Mouse (Mus musculus): ENCODE data around the gene Exoc4. TPM values are rescaled to one million over a fixed set of nuclear protein-coding genes. Genes with fewer than 3 reads are reported as not detected.

Exoc4 gene
- total RNA-seq, 1 experiment from 2014 or later, result 53.6 TPM

GRCm38 (mm10) chr6:33637192-33637591 lies 388.3 kb downstream of the Exoc4 start:
- DNase-seq, result no peak

GRCm38 (mm10) chr6:33681778-33682640 lies 433.1 kb downstream of the Exoc4 start:
- DNase-seq, result peak; percentile 23

GRCm38 (mm10) chr6:33683533-33683932 lies 434.6 kb downstream of the Exoc4 start:
- no peak for DNase-seq

GRCm38 (mm10) chr6:33685321-33685720 lies 436.4 kb downstream of the Exoc4 start:
- DNase-seq, result peak; percentile 15

- no peak for DNase-seq
Observed at GRCm38 (mm10) chr6:33690601-33691000, 441.7 kb downstream of the Exoc4 start.

GRCm38 (mm10) chr6:33696976-33697375 lies 448.1 kb downstream of the Exoc4 start:
- no peak for DNase-seq

GRCm38 (mm10) chr6:33708907-33709306 lies 460.0 kb downstream of the Exoc4 start:
- no peak for DNase-seq

GRCm38 (mm10) chr6:33709340-33709739 lies 460.5 kb downstream of the Exoc4 start:
- DNase-seq, result no peak

GRCm38 (mm10) chr6:33711742-33712141 lies 462.9 kb downstream of the Exoc4 start:
- DNase-seq, result no peak

GRCm38 (mm10) chr6:33712540-33713118 lies 463.7 kb downstream of the Exoc4 start:
- no peak for DNase-seq

GRCm38 (mm10) chr6:33716254-33716965 lies 467.5 kb downstream of the Exoc4 start:
- no peak for DNase-seq

- DNase-seq, result no peak
Observed at GRCm38 (mm10) chr6:33721166-33721565, 472.3 kb downstream of the Exoc4 start.

GRCm38 (mm10) chr6:33722811-33723210 lies 473.9 kb downstream of the Exoc4 start:
- no peak for DNase-seq

- DNase-seq, result no peak
Observed at GRCm38 (mm10) chr6:33724596-33724995, 475.7 kb downstream of the Exoc4 start.

- no peak for DNase-seq
Observed at GRCm38 (mm10) chr6:33727271-33727670, 478.4 kb downstream of the Exoc4 start.

GRCm38 (mm10) chr6:33732214-33732613 lies 483.3 kb downstream of the Exoc4 start:
- no peak for DNase-seq

GRCm38 (mm10) chr6:33733602-33734001 lies 484.7 kb downstream of the Exoc4 start:
- no peak for DNase-seq

- no peak for DNase-seq
Observed at GRCm38 (mm10) chr6:33734032-33734431, 485.1 kb downstream of the Exoc4 start.

GRCm38 (mm10) chr6:33738857-33739291 lies 490.0 kb downstream of the Exoc4 start:
- no peak for DNase-seq

GRCm38 (mm10) chr6:33739304-33739703 lies 490.4 kb downstream of the Exoc4 start:
- no peak for DNase-seq

- no peak for DNase-seq
Observed at GRCm38 (mm10) chr6:33755976-33756375, 507.1 kb downstream of the Exoc4 start.

- DNase-seq, result no peak
Observed at GRCm38 (mm10) chr6:33761557-33761956, 512.7 kb downstream of the Exoc4 start.

GRCm38 (mm10) chr6:33763245-33763644 lies 514.4 kb downstream of the Exoc4 start:
- no peak for DNase-seq
